Mouse (Mus musculus): ENCODE measurements around the gene Myh15. TPM values are rescaled to one million over a fixed set of nuclear protein-coding genes. Genes with fewer than 3 reads are reported as not detected.

Gene Myh15
- total RNA-seq, 2 experiments from 2014 or later, result not detected

Other genes with a start within 250 kb of the Myh15 start
- not detected for gene Retnlb, start 240.6 kb upstream of the Myh15 start, total RNA-seq (2021)
- gene Retnla, start 214.9 kb upstream of the Myh15 start, total RNA-seq (2021), result 1 to 10 TPM; 2.0 to 8.2 TPM
- not detected for gene Retnlg, start 184.9 kb upstream of the Myh15 start, total RNA-seq (2021)
- 1 to 10 TPM; 3.8 to 4.3 TPM for gene Dzip3, start 63.3 kb upstream of the Myh15 start, total RNA-seq (2021)
- gene Cip2a, start 63.3 kb upstream of the Myh15 start, total RNA-seq (2021), result under 1 TPM; 0.41 to 0.96 TPM